Mouse (Mus musculus) heart, embryonic 11.5 days (tissue): ENCODE results near the gene Cachd1. TPM values are rescaled to one million over a fixed set of nuclear protein-coding genes. Genes with fewer than 3 reads are reported as not detected.
A peak's percentile ranks its signal among the peaks of the same experiment; 100 is the strongest.

Experiments
- ATAC-seq: fragments of 200-750 bp; cut with Nextera tagmentation; replicated peaks from 2 replicates; pipeline ENCODE4 v1.8.0; 2017; ENCODE audit warnings: moderate library complexity; ENCODE audit not compliant: insufficient number of reproducible peaks, low FRiP score, low TSS enrichment
- H3K27ac ChIP-seq: fragments of 300-500 bp; sonication (generic); 2 replicates; pipeline ENCODE4 v1.5.1; 2014; ENCODE audit warnings: mild to moderate bottlenecking, low read depth, low read length
- H3K27me3 ChIP-seq: fragments of 300-500 bp; sonication (generic); 2 replicates; pipeline ENCODE4 v1.6.1; 2014; ENCODE audit warnings: mild to moderate bottlenecking, low read length, mixed read lengths; ENCODE audit not compliant: control insufficient read depth, insufficient read depth
- H3K36me3 ChIP-seq: fragments of 300-500 bp; sonication (generic); 2 replicates; pipeline ENCODE4 v1.6.1; 2014; ENCODE audit warnings: mild to moderate bottlenecking, low read length, moderate library complexity, mixed read lengths; ENCODE audit not compliant: control insufficient read depth, insufficient read depth
- H3K4me1 ChIP-seq: fragments of 300-500 bp; sonication (generic); 2 replicates; pipeline ENCODE4 v1.6.1; 2014; ENCODE audit warnings: low read length; ENCODE audit not compliant: control insufficient read depth, insufficient read depth
- H3K4me2 ChIP-seq: fragments of 300-500 bp; sonication (generic); 2 replicates; pipeline ENCODE4 v1.6.1; 2014; ENCODE audit warnings: mild to moderate bottlenecking, moderate library complexity
- H3K4me3 ChIP-seq: fragments of 300-500 bp; sonication (generic); 2 replicates; pipeline ENCODE4 v1.5.1; 2014; ENCODE audit warnings: low read depth, low read length
- H3K9ac ChIP-seq: fragments of 300-500 bp; sonication (generic); 2 replicates; pipeline ENCODE4 v1.6.1; 2014; ENCODE audit warnings: mild to moderate bottlenecking, low read depth, low read length, moderate library complexity
- H3K9me3 ChIP-seq: fragments of 300-500 bp; sonication (generic); replicated peaks from 2 replicates; pipeline ENCODE4 v1.6.1; 2016; ENCODE audit warnings: low read length; ENCODE audit not compliant: control insufficient read depth
- WGBS: fragments of 180-500 bp; shearing (Covaris S2); extraction: QIAGEN DNeasy Blood & Tissue Kit; methylation state at CpG from one replicate; pipeline ENCODE4 v1.1.7; 2014; ENCODE audit not compliant: insufficient replicate concordance; 5-methylcytosine and 5-hydroxymethylcytosine counted together
- polyA plus RNA-seq: library from polyadenylated mRNA; unstranded; fragments of >200 nt; fragmentation: Nextera tagmentation; extraction: Ambion mirVana; gene quantifications from 2 replicates; pipeline ENCODE4 v1.2.1, GENCODE M21; 2014

Cachd1 gene
- polyA plus RNA-seq, 1 experiment from 2014 or later, result 9.3 TPM

DNA sequence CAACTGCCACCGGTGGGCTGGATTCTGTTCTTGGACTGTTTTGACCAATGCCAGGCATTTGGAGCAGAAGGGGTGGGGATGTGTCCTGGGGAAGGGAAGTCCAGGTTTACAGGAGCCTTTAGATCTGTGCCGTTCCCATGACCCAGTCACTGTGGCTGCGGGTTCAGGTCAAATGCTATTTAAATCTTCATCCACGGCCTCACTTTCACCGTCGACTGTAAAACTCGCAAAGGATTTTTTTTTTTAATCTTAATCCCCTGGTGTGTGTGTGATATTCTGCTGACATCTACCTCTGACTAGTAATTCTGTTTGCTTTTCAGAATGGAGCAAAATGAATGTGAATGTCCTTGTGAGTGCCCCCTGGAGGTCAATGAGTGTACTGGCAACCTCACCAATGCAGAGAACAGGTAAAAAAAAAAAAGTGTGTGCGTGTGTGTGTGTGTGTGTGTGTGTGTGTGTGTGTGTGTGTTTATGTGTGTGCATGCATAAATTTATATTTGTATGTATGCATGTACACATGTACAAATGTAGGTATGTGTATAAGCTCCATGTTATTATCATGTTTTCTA, 211.8 kb downstream of the Cachd1 start:
- Histone ChIP-seq H3K4me3 (no peak overlapping the region), H3K36me3 (peaks cover 11% of the 10 kb centered on the region), H3K4me2 (no peak overlapping the region), H3K27ac (no peak overlapping the region), H3K9ac (no peak overlapping the region), H3K4me1 (no peaks in the 10 kb centered on the region), H3K9me3 (no peaks in the 10 kb centered on the region), H3K27me3 (no peaks in the 10 kb centered on the region)
- 76% methylated on average over 8 of the region's 8 CpGs for WGBS
- ATAC-seq, result no peak

DNA sequence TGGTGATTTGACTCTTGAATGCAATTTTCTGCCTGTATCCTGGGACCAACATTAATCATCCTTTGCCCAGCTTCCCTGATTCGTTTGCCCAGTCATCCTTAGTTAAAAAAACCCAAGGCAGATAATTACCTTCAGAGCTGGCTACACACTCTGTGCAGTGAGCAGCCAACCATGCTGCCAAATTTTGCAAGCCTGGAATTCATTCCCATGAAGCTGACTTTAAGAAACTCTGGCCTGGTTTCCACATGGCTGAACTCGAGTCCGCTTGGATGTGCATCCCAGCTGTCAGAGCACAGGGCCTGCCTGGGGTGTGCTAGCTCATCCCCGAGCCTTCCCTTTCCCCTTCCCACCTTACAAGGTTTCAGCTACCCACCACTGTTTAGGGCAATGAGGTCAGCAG, 214.5 kb downstream of the Cachd1 start:
- 0 out of 2 replicates have a peak, but pooled peaks cover 5% of the 10 kb centered on the region for H3K4me1 ChIP-seq
- H3K9me3 ChIP-seq, result no peaks in the 10 kb centered on the region
- H3K4me2 ChIP-seq, result no peak overlapping the region
- ATAC-seq, result no peak
- no peak overlapping the region for H3K27ac ChIP-seq
- H3K9ac ChIP-seq, result no peak overlapping the region
- H3K4me3 ChIP-seq, result no peak overlapping the region
- 82% methylated on average over 4 of the region's 4 CpGs for WGBS
- peaks cover 13% of the 10 kb centered on the region for H3K36me3 ChIP-seq
- H3K27me3 ChIP-seq, result no peaks in the 10 kb centered on the region

GRCm38 (mm10) chr4:100992086-100992485, 215.6 kb downstream of the Cachd1 start:
- Histone ChIP-seq H3K4me3 (no peak overlapping the region), H3K36me3 (peaks cover 10% of the 10 kb centered on the region), H3K4me1 (0 out of 2 replicates have a peak, but pooled peaks cover 5% of the 10 kb centered on the region), H3K4me2 (no peak overlapping the region), H3K27me3 (no peaks in the 10 kb centered on the region), H3K9me3 (no peaks in the 10 kb centered on the region), H3K9ac (no peak overlapping the region), H3K27ac (peak overlapping the region; percentile 62)
- peak; percentile 77 for ATAC-seq
- 78% methylated on average over 6 of the region's 6 CpGs for WGBS

DNA sequence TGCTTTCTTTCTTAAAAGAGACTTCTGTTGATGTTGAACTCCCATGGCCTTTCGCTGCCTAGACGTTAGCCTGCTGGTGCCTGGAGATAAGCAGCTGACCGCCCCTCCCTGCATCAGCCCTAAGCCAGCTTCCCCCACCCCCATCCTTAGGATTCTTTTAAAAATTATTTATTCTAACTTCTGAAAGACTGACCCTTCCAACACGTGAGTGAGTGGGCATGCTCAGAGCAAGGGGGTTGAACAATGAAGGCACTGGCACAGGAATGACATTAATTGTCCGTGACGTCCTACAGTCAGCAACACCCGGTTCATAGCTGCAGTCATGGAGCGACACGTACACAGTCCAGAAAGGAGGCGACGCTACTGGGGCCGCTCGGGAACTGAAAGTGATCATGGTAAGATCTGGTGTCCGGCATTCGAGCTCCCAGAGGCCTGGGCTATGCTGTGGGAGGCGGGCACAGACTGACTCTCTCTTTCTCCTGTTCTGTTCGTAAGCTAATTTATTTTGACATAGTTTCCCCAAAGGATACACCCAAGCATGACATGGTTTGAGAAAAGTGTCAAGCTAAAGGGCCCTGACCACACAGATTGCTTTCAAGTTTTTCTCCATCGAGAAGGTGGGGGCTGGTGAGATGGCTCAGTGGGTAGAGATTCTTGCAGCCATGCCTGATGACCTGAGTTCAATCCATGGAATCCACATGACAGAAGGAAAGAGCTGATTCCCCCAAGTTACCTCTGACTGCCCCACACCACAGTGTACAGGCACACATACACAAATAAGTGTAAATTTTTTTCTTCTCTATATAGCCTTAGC, 218.2 kb downstream of the Cachd1 start:
- WGBS, result 46% methylated on average over 18 of the region's 18 CpGs
- peaks cover 13% of the 10 kb centered on the region for H3K36me3 ChIP-seq

DNA sequence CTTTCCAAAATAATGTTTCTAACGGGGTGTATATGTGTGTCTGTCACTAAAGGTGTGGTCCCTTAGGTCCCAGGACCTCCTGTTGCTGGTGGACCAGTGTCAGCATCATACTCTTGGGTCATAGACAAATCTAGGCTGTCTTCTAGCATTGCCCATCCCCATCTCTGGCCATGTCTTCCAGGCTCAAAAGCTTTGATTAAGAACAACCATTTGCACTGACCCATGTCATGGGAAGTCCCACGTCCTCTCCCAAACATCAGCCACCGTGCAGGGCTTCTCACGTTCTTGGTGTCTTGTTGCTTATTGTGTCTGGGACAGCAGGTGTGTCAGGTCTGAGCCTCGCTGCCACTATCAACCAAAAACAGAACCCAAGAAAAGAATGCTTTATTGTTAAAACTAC, 219.1 kb downstream of the Cachd1 start:
- peaks cover 13% of the 10 kb centered on the region for H3K36me3 ChIP-seq
- peak overlapping the region; percentile 86; the same call in 1 of the 2 replicates for H3K27ac ChIP-seq
- no peak for ATAC-seq
- no peak overlapping the region for H3K4me3 ChIP-seq
- peak overlapping the region; percentile 41 for H3K4me2 ChIP-seq
- no peaks in the 10 kb centered on the region for H3K9me3 ChIP-seq
- WGBS, result 90% methylated on average over 5 of the region's 5 CpGs
- no peaks in the 10 kb centered on the region for H3K27me3 ChIP-seq
- H3K4me1 ChIP-seq, result 0 out of 2 replicates have a peak, but pooled peaks cover 5% of the 10 kb centered on the region
- H3K9ac ChIP-seq, result no peak overlapping the region

More for the DNA sequence above, 218.2 kb downstream of the Cachd1 start:
- peak overlapping the region; percentile 58 for H3K9ac ChIP-seq
- H3K4me1 ChIP-seq, result 0 out of 2 replicates have a peak, but pooled peaks cover 5% of the 10 kb centered on the region
- H3K9me3 ChIP-seq, result no peaks in the 10 kb centered on the region
- H3K27ac ChIP-seq, result peak overlapping the region; percentile 86
- peak; percentile 85 for ATAC-seq
- H3K4me3 ChIP-seq, result peak overlapping the region; percentile 14; the same call in 1 of the 2 replicates
- no peaks in the 10 kb centered on the region for H3K27me3 ChIP-seq
- peak overlapping the region; percentile 41 for H3K4me2 ChIP-seq

DNA sequence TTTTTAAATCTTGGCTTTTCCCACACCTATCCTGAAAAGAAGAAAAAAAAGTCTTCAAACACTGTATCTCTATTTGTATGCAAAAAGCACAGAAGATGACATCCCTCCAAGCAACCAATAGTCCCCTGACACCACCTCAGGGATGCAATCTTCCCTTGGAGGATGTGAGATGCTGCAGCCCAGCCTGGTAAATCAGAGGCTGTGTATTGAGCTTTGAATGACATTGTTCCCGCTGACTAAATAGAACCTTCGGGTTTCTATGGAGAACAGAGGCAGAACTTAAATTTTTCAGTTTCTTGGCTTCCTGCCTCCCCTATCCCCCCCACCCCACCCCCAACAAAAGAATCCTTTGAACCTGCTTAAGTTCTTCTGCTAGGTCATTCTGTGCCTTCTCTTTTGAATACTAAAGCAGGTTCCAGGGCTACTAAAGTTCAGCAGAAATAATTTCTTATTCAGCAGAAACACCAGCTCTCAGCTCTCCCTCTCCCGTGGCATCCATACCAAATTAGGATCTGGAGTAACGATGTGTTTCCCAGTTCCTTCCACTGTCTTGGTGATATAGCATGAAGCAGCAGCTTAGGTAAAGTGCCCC, 219.7 kb downstream of the Cachd1 start:
- no peak overlapping the region for H3K4me2 ChIP-seq
- H3K4me1 ChIP-seq, result 0 out of 2 replicates have a peak, but pooled peaks cover 5% of the 10 kb centered on the region
- peaks cover 13% of the 10 kb centered on the region for H3K36me3 ChIP-seq
- no peak for ATAC-seq
- no peak overlapping the region for H3K9ac ChIP-seq
- no peaks in the 10 kb centered on the region for H3K27me3 ChIP-seq
- no peak overlapping the region for H3K4me3 ChIP-seq
- 86% methylated on average over 4 of the region's 4 CpGs for WGBS
- H3K9me3 ChIP-seq, result no peaks in the 10 kb centered on the region
- H3K27ac ChIP-seq, result no peak overlapping the region

DNA sequence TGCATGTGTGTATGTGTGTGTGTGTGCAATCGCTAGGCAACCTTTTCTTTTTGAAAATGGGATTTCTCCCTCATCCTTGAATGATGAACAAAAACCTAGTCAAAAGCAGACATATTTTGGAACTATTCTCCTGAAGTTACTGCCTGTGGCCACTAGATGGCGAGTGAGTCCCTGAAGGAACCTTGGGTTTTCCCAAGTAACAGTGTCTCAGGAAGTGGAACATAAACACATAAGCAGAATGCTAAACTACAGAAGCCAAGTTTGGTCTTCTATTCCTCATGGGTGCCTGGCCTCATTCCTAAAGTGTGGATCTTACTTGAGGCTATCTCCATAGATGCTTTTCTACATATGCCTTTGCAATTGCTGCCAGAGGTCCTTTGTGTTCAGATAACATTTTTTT, 221.7 kb downstream of the Cachd1 start:
- WGBS, result 17% methylated on average over 2 of the region's 2 CpGs
- ATAC-seq, result no peak

GRCm38 (mm10) chr4:100998906-100999305, 222.4 kb downstream of the Cachd1 start:
- no peak for ATAC-seq
- Histone ChIP-seq H3K4me2 (no peak overlapping the region), H3K9me3 (no peaks in the 10 kb centered on the region), H3K4me3 (no peak overlapping the region), H3K27me3 (no peaks in the 10 kb centered on the region), H3K4me1 (0 out of 2 replicates have a peak, but pooled peaks cover 3% of the 10 kb centered on the region), H3K27ac (no peak overlapping the region), H3K36me3 (peaks cover 12% of the 10 kb centered on the region), H3K9ac (no peak overlapping the region)
- 86% methylated on average over 8 of the region's 8 CpGs for WGBS

More for the DNA sequence above, 221.7 kb downstream of the Cachd1 start:
- H3K4me1 ChIP-seq, result 0 out of 2 replicates have a peak, but pooled peaks cover 5% of the 10 kb centered on the region
- no peak overlapping the region for H3K27ac ChIP-seq
- H3K36me3 ChIP-seq, result peaks cover 10% of the 10 kb centered on the region
- H3K4me2 ChIP-seq, result no peak overlapping the region
- H3K9ac ChIP-seq, result no peak overlapping the region
- no peak overlapping the region for H3K4me3 ChIP-seq
- H3K27me3 ChIP-seq, result no peaks in the 10 kb centered on the region
- no peaks in the 10 kb centered on the region for H3K9me3 ChIP-seq
